Mouse (Mus musculus) heart, postnatal 14 days (tissue): Measurements from ENCODE around the gene Alkbh8. TPM values are rescaled to one million over a fixed set of nuclear protein-coding genes. Genes with fewer than 3 reads are reported as not detected.

ENCODE experiments used
- total RNA-seq, 2 experiments: library from RNA; stranded (reverse); gene quantifications; 2 replicates each; pipeline ENCODE4 v1.2.3; 2021

The Alkbh8 gene
- total RNA-seq, 2 experiments from 2014 or later: 15.7 to 17.1 TPM

Other genes starting within 250 kb of the Alkbh8 start
- gene Cwf19l2, start 68.5 kb downstream of the Alkbh8 start, total RNA-seq: 10 to 100 TPM; 13.1 to 15.4 TPM
- 10 to 100 TPM; 10.8 to 11.0 TPM for gene Gucy1a2, start 197.6 kb downstream of the Alkbh8 start, total RNA-seq